Mouse (Mus musculus) heart, postnatal 0 days (tissue): ENCODE measurements around the gene Echdc2.

Experiments
- CTCF ChIP-seq: IDR thresholded peaks from 2 replicates; pipeline ENCODE4 v1.5.1; 2016; ENCODE audit warnings: antibody characterized with exemption, control low read depth, low read depth
- EP300 ChIP-seq: IDR thresholded peaks from 2 replicates; pipeline ENCODE4 v1.6.1; 2016; ENCODE audit warnings: antibody characterized with exemption, low read depth

DNA sequence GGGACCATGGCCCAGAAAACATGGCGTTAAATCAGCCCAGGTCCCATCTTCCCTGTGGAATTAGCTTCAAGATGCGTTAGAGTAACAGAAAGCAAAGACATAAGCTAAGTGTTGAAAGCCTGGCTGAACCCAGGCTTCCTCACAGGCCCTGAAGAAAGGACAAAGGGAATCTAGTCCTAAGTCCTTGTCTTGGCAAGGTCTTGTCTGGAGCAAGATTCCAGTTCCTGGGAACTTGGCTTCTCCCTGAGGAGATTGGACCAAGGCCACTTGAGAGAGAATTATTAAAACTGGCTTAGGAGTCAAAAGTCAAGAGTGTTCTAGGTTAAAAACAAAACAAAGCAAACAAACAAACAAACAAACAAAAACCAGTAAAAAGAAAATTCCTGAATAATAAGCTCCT is 36.9 kb upstream of the Echdc2 start:
- TF ChIP-seq CTCF: no peak
- TF ChIP-seq EP300: no peak
